Mouse (Mus musculus): ENCODE measurements around the gene Irak2. TPM values are rescaled to one million over a fixed set of nuclear protein-coding genes. Genes with fewer than 3 reads are reported as not detected.

Gene Irak2
- polyA plus RNA-seq, 1 experiment from 2014 or later: 1.0 TPM

GRCm38 (mm10) chr6:113644808-113645207, 6.5 kb downstream of the Irak2 start:
- DNase-seq: no peak
- ATAC-seq (ENCODE audit: low FRiP score, low TSS enrichment): no peak
- Histone ChIP-seq H3K27ac (replicated peaks; ENCODE audit: low read depth, low read length) (no peak overlapping the region), H3K36me3 (ENCODE audit: control insufficient read depth, insufficient read depth, low read length) (no peaks in the 10 kb centered on the region), H3K9ac (replicated peaks; ENCODE audit: low read length) (no peak overlapping the region), H3K4me2 (ENCODE audit: low read length) (no peak overlapping the region), H3K9me3 (ENCODE audit: control insufficient read depth, low read length) (no peaks in the 10 kb centered on the region), H3K4me3 (replicated peaks; ENCODE audit: low read depth, low read length) (no peak overlapping the region), H3K27me3 (ENCODE audit: control insufficient read depth, insufficient read depth, low read length) (no peaks in the 10 kb centered on the region), H3K4me1 (ENCODE audit: control insufficient read depth, insufficient read depth, low read length) (no peaks in the 10 kb centered on the region)
- WGBS: 89% methylated on average over 8 of the region's 8 CpGs

- H3K9me3 ChIP-seq (ENCODE audit: control insufficient read depth, low read length): no peaks in the 10 kb centered on the region
- H3K27ac ChIP-seq (replicated peaks; ENCODE audit: low read depth, low read length): no peak overlapping the region
- H3K4me1 ChIP-seq (ENCODE audit: control insufficient read depth, insufficient read depth, low read length): no peaks in the 10 kb centered on the region
- H3K4me3 ChIP-seq (replicated peaks; ENCODE audit: low read depth, low read length): no peak overlapping the region
- no peak overlapping the region for H3K9ac ChIP-seq (replicated peaks; ENCODE audit: low read length)
- no peak for ATAC-seq (ENCODE audit: low FRiP score, low TSS enrichment)
- 83% methylated on average over 7 of the region's 7 CpGs for WGBS
- no peaks in the 10 kb centered on the region for H3K27me3 ChIP-seq (ENCODE audit: control insufficient read depth, insufficient read depth, low read length)
- DNase-seq: no peak
- no peak overlapping the region for H3K4me2 ChIP-seq (ENCODE audit: low read length)
- H3K36me3 ChIP-seq (ENCODE audit: control insufficient read depth, insufficient read depth, low read length): no peaks in the 10 kb centered on the region
Observed at GRCm38 (mm10) chr6:113649346-113650196, 11.3 kb downstream of the Irak2 start.

GRCm38 (mm10) chr6:113650197-113650640, 12.0 kb downstream of the Irak2 start:
- ATAC-seq (ENCODE audit: low FRiP score, low TSS enrichment) (no peak), DNase-seq (no peak)
- Histone ChIP-seq H3K9me3 (ENCODE audit: control insufficient read depth, low read length) (no peaks in the 10 kb centered on the region), H3K36me3 (ENCODE audit: control insufficient read depth, insufficient read depth, low read length) (no peaks in the 10 kb centered on the region), H3K27me3 (ENCODE audit: control insufficient read depth, insufficient read depth, low read length) (no peaks in the 10 kb centered on the region), H3K9ac (replicated peaks; ENCODE audit: low read length) (no peak overlapping the region), H3K4me1 (ENCODE audit: control insufficient read depth, insufficient read depth, low read length) (no peaks in the 10 kb centered on the region), H3K4me3 (replicated peaks; ENCODE audit: low read depth, low read length) (no peak overlapping the region), H3K4me2 (ENCODE audit: low read length) (no peak overlapping the region), H3K27ac (replicated peaks; ENCODE audit: low read depth, low read length) (no peak overlapping the region)
- WGBS: 82% methylated on average over 4 of the region's 4 CpGs

GRCm38 (mm10) chr6:113651626-113652025, 13.4 kb downstream of the Irak2 start:
- Histone ChIP-seq H3K36me3 (ENCODE audit: control insufficient read depth, insufficient read depth, low read length) (no peaks in the 10 kb centered on the region), H3K9ac (replicated peaks; ENCODE audit: low read length) (no peak overlapping the region), H3K27me3 (ENCODE audit: control insufficient read depth, insufficient read depth, low read length) (no peaks in the 10 kb centered on the region), H3K4me3 (replicated peaks; ENCODE audit: low read depth, low read length) (no peak overlapping the region), H3K4me2 (ENCODE audit: low read length) (no peak overlapping the region), H3K4me1 (ENCODE audit: control insufficient read depth, insufficient read depth, low read length) (no peaks in the 10 kb centered on the region), H3K27ac (replicated peaks; ENCODE audit: low read depth, low read length) (no peak overlapping the region), H3K9me3 (ENCODE audit: control insufficient read depth, low read length) (no peaks in the 10 kb centered on the region)
- 69% methylated on average over 3 of the region's 3 CpGs for WGBS
- ATAC-seq (ENCODE audit: low FRiP score, low TSS enrichment) (no peak), DNase-seq (no peak)

- Histone ChIP-seq H3K27ac (replicated peaks; ENCODE audit: low read depth, low read length) (no peak overlapping the region), H3K4me3 (replicated peaks; ENCODE audit: low read depth, low read length) (no peak overlapping the region), H3K36me3 (ENCODE audit: control insufficient read depth, insufficient read depth, low read length) (no peaks in the 10 kb centered on the region), H3K9ac (replicated peaks; ENCODE audit: low read length) (no peak overlapping the region), H3K4me1 (ENCODE audit: control insufficient read depth, insufficient read depth, low read length) (no peaks in the 10 kb centered on the region), H3K27me3 (ENCODE audit: control insufficient read depth, insufficient read depth, low read length) (no peaks in the 10 kb centered on the region), H3K9me3 (ENCODE audit: control insufficient read depth, low read length) (no peaks in the 10 kb centered on the region), H3K4me2 (ENCODE audit: low read length) (no peak overlapping the region)
- DNase-seq (no peak), ATAC-seq (ENCODE audit: low FRiP score, low TSS enrichment) (no peak)
- 96% methylated on average over 7 of the region's 7 CpGs for WGBS
Observed at GRCm38 (mm10) chr6:113653551-113653950, 15.3 kb downstream of the Irak2 start.

GRCm38 (mm10) chr6:113654102-113654501, 15.8 kb downstream of the Irak2 start:
- 82% methylated on average over 8 of the region's 8 CpGs for WGBS
- H3K36me3 ChIP-seq (ENCODE audit: control insufficient read depth, insufficient read depth, low read length): no peaks in the 10 kb centered on the region
- DNase-seq: no peak
- H3K9ac ChIP-seq (replicated peaks; ENCODE audit: low read length): no peak overlapping the region
- H3K27me3 ChIP-seq (ENCODE audit: control insufficient read depth, insufficient read depth, low read length): no peaks in the 10 kb centered on the region
- H3K4me2 ChIP-seq (ENCODE audit: low read length): no peak overlapping the region
- no peak overlapping the region for H3K27ac ChIP-seq (replicated peaks; ENCODE audit: low read depth, low read length)
- H3K4me3 ChIP-seq (replicated peaks; ENCODE audit: low read depth, low read length): no peak overlapping the region
- no peaks in the 10 kb centered on the region for H3K9me3 ChIP-seq (ENCODE audit: control insufficient read depth, low read length)
- no peaks in the 10 kb centered on the region for H3K4me1 ChIP-seq (ENCODE audit: control insufficient read depth, insufficient read depth, low read length)
- no peak for ATAC-seq (ENCODE audit: low FRiP score, low TSS enrichment)

- no peaks in the 10 kb centered on the region for H3K4me1 ChIP-seq (ENCODE audit: control insufficient read depth, insufficient read depth, low read length)
- H3K27me3 ChIP-seq (ENCODE audit: control insufficient read depth, insufficient read depth, low read length): no peaks in the 10 kb centered on the region
- no peak overlapping the region for H3K4me2 ChIP-seq (ENCODE audit: low read length)
- no peak overlapping the region for H3K9ac ChIP-seq (replicated peaks; ENCODE audit: low read length)
- DNase-seq: no peak
- H3K36me3 ChIP-seq (ENCODE audit: control insufficient read depth, insufficient read depth, low read length): no peaks in the 10 kb centered on the region
- H3K27ac ChIP-seq (replicated peaks; ENCODE audit: low read depth, low read length): no peak overlapping the region
- no peak overlapping the region for H3K4me3 ChIP-seq (replicated peaks; ENCODE audit: low read depth, low read length)
- no peak for ATAC-seq (ENCODE audit: low FRiP score, low TSS enrichment)
- H3K9me3 ChIP-seq (ENCODE audit: control insufficient read depth, low read length): no peaks in the 10 kb centered on the region
- 88% methylated on average over 16 of the region's 16 CpGs for WGBS
Observed at GRCm38 (mm10) chr6:113654753-113655397, 16.6 kb downstream of the Irak2 start.

GRCm38 (mm10) chr6:113655475-113655874, 17.2 kb downstream of the Irak2 start:
- no peak overlapping the region for H3K9ac ChIP-seq (replicated peaks; ENCODE audit: low read length)
- no peak overlapping the region for H3K27ac ChIP-seq (replicated peaks; ENCODE audit: low read depth, low read length)
- no peaks in the 10 kb centered on the region for H3K27me3 ChIP-seq (ENCODE audit: control insufficient read depth, insufficient read depth, low read length)
- DNase-seq (no peak), ATAC-seq (ENCODE audit: low FRiP score, low TSS enrichment) (no peak)
- H3K9me3 ChIP-seq (ENCODE audit: control insufficient read depth, low read length): no peaks in the 10 kb centered on the region
- WGBS: 91% methylated on average over 3 of the region's 3 CpGs
- H3K4me1 ChIP-seq (ENCODE audit: control insufficient read depth, insufficient read depth, low read length): no peaks in the 10 kb centered on the region
- H3K4me2 ChIP-seq (ENCODE audit: low read length): no peak overlapping the region
- no peaks in the 10 kb centered on the region for H3K36me3 ChIP-seq (ENCODE audit: control insufficient read depth, insufficient read depth, low read length)
- H3K4me3 ChIP-seq (replicated peaks; ENCODE audit: low read depth, low read length): no peak overlapping the region

GRCm38 (mm10) chr6:113656847-113657246, 18.6 kb downstream of the Irak2 start:
- Histone ChIP-seq H3K9me3 (ENCODE audit: control insufficient read depth, low read length) (no peaks in the 10 kb centered on the region), H3K27ac (replicated peaks; ENCODE audit: low read depth, low read length) (no peak overlapping the region), H3K27me3 (ENCODE audit: control insufficient read depth, insufficient read depth, low read length) (no peaks in the 10 kb centered on the region), H3K4me3 (replicated peaks; ENCODE audit: low read depth, low read length) (no peak overlapping the region), H3K4me2 (ENCODE audit: low read length) (no peak overlapping the region), H3K9ac (replicated peaks; ENCODE audit: low read length) (no peak overlapping the region), H3K4me1 (ENCODE audit: control insufficient read depth, insufficient read depth, low read length) (no peaks in the 10 kb centered on the region), H3K36me3 (ENCODE audit: control insufficient read depth, insufficient read depth, low read length) (no peaks in the 10 kb centered on the region)
- DNase-seq: no peak
- 79% methylated on average over 6 of the region's 6 CpGs for WGBS
- ATAC-seq (ENCODE audit: low FRiP score, low TSS enrichment): no peak
